Mouse (Mus musculus): ENCODE data around the gene Acat1.

DNA sequence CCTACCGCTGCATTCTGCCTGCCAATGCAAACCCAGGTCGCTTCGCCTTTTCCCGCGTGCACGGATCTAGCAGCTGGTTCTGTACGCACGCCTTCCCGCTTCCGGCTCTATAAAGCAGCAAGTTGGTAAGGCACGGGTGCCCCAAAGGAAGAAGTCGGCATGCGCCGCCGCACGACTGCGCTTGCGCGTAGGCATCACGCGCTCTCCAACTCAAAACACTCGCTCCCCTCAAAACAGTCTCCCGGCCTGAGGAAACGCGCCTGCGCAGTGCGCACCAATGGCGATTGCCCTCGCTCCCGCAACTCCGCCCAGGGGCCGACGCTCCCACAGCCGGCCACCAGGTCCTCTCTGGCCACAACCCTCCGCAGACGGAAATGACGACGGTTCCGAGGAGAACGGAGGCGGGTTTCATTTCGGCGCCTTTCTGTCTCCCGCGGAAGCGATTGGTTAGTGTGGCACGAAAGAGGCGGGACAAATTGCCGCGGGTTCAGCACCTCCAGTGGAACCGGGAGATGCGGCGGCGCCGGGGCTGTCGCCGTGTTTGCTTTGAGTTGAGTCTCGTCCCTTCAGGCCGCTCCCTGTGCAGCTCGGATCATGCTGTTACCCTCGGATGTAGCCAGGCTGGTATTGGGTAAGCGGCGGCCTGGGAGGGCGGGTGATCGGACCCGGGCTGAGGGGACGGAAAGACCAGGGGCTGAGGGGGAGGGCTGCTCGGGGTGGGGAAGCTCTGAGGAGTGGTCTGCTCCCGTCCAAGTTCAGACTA lies 73.4 kb downstream of the Acat1 start, which contains the start of the genes Atm and Npat:
- peak; percentile 60 for TF ChIP-seq CTCF (IDR thresholded peaks at IDR 0.05; ENCODE audit: low read depth)
- 0 out of 2 replicates have a peak, but pooled peaks have one; percentile 20 for TF ChIP-seq EP300 (IDR thresholded peaks at IDR 0.05; ENCODE audit: low read depth)

Measured in liver, embryonic 14.5 days (tissue).